Mouse (Mus musculus): ENCODE data around the gene Fblim1. TPM values are rescaled to one million over a fixed set of nuclear protein-coding genes. Genes with fewer than 3 reads are reported as not detected.

Fblim1 gene
- total RNA-seq, 2 experiments from 2014 or later: 24.9 to 32.1 TPM

DNA sequence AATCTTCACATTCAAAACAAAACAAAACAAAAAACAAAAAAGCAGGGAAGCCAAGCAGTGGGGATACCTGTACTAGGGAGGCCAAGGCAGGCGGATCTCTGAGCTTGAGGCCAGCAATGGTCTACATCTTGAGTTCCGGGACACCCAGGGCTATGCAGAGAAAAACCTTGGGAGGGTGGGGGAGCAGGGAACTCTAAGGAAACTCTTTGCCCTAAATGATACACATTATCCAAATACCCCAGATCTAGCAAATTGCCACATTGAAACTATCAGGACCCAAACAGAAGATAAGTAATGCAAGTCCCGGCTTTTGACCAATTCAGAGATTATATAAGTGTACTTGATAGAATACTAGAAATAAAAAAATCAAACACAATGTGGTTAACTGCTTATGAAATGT, 62.3 kb downstream of the Fblim1 start:
- no peak for DNase-seq (ENCODE audit: low spot score in 2 of 2)

DNA sequence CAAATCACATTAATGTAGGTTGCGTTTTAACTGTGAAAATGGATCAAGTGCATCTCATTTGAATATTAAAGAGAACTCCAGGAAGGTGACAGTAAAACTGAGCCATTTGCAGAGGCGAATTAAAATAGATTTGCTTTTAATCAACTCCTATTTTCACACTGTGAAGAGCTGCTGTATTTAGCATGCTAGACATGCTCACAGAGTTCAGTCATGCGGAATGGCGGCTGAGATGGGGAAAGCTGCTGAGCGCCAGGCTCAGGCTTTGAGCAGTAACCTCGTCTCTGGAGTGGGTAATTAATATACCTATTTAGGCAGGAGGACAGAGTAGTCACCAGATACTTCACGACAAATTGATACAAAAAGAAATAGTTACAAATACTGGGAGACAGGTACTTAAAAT, 64.0 kb downstream of the Fblim1 start:
- DNase-seq (ENCODE audit: low spot score in 2 of 2): no peak

DNA sequence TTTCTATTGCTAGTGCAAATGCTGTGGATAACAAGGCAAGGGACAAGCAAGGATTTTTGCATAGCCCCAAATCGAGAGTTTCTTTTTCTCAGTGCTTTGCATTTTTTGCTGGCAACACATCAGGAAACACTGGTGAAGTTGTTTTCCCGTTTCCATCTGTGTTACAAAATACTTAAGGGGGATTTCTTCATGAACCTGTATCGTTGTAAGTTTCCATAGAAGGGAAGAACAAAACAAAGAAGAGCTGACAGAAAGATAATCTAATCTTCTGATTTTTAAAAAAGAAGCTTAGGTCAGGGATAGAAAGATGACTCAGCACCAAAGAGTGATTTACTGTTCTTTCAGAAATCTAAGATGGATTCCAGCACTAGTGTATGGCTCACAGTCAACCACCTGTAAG, 65.1 kb downstream of the Fblim1 start:
- DNase-seq (ENCODE audit: low spot score in 2 of 2): no peak

DNA sequence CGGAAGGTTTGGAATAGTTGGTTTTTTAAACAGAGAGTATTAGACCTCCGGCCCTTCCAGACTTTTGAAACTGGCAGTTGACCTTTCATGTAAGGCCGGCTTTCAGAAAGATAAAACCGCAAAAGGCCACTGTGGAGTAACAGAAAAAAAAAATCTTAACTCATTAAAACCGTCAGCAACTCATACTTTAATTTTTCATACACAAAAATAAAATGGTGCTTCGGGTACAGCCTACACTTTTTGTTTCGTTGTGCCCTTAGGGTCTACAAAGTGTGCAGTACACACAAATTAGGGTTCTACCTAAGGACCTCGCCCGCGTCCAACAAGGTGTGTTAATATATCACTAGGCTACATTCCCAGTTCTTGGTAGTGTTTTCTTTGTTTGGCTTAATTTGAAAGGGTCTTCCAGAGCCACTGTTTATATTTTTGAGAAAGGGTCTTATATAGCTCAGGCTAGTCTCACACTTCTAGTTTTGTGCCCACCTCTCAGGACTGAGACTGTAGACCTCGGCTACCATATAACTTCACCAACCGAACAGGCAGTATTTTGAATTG, 66.6 kb downstream of the Fblim1 start:
- DNase-seq (ENCODE audit: low spot score in 2 of 2): no peak

DNA sequence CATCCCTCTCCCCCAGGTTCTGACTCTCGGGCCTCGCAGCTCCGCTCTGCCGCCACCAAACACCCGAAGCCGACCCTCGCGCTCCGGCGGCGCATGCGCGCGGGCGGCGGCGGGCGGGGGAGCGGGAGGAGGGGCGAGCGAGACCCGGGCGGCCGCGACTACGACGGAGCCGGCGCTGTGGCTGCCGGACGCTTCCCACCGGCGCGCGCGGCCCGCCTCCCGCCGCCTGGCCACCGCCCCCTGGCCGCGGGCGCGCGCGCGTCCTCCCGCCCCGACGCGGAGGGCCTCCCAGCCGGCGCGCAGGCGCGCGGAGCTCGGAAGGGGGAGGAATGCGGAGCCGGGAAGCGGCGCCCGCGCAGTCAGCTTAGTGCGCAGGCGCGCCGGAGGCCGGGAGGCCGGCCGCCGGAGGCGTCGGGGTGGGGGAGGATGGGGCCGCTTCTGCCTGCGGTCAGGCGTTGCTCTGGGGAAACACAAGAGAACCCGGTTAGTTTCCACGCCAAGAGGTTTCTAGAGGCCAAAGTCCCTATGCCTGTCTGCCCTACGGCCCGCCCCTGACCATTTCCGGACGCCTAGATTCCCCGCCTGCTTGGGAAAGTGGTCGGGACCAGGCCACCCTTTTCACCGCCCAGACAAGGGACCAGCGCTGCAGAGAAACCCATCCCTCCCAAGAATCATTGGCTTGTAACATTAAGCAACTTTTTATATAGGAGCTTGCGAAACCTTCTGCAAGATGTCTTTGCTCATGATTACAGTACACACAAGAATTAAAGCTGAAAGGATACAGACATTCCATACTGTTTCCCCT, 67.3 kb downstream of the Fblim1 start, which contains the start of gene Spen:
Spen (minus strand) TSS at position 190 of the 805 bp plus-strand sequence.
- DNase-seq (ENCODE audit: low spot score in 2 of 2): peak; percentile 88

DNA sequence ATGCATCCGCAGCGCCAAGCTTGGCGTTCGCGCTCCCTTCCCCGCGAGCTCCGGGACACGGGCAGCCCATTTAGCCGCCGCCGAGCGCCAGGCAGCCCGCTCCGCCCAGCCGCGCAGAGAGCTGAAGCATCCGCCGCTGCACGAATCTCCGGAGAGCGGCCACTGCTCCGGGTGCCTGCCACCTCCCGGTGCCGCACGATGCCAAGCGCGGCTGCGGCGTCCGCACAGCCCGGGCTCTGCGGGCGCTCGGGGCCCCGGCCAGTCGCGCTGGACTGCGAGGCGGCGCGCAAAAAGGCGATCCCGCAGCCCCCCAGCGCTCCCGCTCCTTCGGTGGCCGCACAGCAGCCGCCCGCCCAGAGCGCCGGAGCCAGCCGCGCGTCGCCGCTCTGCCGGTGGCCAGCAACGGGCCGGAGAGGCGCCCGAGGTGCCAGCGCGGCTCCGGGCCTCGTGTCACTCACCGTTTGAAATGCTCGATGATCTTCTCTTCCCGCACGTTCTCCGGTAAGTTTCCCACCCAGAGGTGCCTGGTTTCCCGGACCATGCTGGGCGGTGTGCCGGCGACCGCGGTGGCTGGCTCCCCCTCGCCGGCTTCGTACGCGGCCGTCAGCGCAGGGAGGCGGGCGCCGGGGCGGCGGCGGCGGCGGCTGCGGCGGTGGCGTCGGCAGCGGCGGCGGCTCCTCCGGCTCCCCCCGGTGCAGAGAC, 68.0 kb downstream of the Fblim1 start:
- DNase-seq (ENCODE audit: low spot score in 2 of 2): peak in 1 of 2 experiments; percentile 16

DNA sequence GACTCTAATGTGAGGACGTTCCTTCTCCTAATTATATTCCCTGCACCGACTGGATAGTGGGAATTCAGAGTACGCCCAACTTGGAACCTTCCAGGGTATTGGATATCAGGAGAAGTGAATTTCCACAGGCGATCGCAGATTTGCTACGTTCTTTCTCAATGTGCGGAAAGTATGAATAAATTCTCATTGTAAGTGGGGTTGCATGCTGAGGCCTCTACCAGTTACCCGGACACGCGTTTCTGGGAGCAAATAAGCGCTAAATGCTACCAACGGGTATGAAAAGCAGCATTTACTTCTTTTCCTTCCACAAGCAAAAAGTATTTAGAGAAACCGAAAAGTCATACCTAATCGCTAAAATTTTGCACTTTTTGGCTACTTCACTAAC, 68.7 kb downstream of the Fblim1 start:
- no peak for DNase-seq (ENCODE audit: low spot score in 2 of 2)

DNA sequence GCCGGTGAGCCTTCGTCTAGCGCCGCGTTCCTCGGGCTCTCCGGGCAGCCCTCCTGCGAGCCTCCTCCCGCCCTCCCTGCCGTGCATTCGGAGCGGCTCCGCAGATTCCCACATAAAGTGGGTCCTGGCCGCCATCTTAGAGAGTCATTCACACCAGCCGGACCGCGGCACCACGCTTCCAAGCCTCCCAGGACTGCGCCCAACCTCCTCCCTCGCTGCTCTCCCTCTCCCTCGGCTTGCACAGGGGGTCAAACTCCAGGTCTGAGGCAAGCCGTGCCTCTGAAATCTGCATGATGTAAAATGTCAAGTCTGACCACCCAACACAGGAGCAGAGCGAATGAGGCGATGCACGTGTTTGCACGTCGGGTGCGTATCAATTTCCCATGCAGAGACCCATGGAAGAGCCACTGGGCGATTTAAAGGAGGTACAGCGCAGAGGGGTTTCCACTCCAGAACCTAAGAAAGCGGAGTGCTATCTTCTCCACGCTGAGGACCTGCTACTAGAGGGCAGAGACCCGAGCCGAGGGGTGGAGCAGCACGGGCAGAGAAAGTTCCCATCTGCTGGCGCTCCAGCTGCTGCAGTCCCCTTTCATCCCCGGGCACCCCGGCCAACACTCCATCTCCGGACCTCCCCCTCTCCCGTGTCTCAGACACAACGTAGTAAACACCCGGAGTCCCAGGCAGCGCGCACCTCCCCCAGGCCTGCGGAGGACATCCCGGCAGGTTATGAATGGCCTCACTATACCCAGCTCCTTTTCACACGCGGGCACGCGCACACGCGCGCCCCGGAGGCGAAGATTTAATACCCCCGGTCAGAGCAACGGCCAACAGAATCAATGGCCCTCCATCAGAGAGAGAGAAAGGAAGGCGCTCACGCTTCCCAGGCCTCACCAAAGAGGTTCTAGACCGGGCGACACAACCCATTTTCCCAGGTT, 69.3 kb downstream of the Fblim1 start:
- DNase-seq (ENCODE audit: low spot score in 2 of 2): peak; percentile 41 to 46

DNA sequence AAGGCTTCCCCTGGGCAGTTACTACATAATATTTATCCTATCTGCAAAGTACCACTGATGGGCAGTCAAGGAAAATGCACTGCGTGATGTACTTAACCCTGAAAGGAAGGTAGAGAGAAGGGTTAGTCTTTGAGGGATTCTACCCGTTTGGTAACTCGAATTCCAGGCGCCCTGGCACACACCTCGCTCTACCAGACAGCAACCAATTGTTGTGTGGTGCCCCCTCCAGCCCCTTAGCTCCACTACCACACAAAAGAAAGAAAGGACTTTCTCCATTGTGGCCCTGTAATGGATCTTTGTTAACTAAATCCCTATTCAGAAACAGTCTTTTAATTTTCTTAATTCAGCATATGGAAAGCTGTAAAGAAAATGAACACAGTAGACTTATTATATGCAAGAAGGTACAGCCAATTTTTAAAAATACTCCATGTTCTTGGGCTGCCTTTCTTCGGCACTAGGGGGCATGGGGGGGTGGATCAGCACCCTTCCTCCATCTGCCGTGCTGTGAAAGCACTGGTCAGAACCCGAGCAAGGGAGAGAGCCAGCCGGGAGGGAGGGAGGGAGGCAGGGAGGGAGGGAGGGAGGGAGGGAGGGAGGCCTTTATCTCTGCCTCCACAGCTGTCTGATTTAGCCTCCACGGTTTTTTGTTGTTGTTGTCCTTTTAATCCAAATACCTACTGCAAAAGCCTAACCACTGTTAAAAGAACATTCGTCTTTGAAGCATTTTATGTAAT, 70.8 kb downstream of the Fblim1 start:
- DNase-seq (ENCODE audit: low spot score in 2 of 2): no peak

DNA sequence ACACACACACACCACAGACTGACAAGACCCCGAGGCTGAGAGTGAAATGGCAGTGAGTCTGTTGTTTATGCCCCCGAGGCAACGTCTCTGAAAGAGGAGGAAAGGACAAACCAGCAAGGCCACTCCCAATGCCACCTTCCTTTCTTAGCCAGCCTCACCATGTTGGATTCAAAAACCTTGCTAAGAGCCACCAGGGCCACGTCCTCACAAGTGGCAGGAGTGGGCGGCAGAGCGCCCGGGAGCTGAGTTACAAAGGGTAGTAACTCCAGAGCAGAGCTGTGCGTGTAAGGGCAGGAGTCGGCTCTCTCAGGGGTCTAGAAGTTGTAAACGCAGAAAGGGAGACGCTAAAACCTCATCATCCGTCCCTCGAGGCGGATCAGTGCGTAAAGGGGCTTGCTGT, 74.9 kb downstream of the Fblim1 start:
- no peak for DNase-seq (ENCODE audit: low spot score in 2 of 2)

DNA sequence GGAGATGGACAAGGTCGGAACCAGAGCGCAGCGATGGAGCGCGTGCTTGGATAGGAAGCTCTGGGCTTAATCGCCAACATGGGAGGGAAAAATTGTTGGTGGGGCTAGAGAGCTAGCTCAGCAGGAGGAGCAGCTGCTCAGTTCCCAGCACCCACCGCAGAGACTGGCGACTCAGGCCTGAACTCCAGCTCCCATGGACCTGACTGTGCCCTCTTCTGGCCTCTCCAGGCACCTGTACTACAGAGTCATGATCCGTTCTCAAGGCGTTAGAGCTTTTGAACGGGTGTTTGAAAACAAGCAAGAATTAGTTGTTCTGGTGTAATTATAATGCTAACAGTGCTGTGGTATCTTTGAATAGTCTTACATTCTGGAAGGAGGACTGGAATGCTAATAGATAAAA, 77.0 kb downstream of the Fblim1 start:
- no peak for DNase-seq (ENCODE audit: low spot score in 2 of 2)

DNA sequence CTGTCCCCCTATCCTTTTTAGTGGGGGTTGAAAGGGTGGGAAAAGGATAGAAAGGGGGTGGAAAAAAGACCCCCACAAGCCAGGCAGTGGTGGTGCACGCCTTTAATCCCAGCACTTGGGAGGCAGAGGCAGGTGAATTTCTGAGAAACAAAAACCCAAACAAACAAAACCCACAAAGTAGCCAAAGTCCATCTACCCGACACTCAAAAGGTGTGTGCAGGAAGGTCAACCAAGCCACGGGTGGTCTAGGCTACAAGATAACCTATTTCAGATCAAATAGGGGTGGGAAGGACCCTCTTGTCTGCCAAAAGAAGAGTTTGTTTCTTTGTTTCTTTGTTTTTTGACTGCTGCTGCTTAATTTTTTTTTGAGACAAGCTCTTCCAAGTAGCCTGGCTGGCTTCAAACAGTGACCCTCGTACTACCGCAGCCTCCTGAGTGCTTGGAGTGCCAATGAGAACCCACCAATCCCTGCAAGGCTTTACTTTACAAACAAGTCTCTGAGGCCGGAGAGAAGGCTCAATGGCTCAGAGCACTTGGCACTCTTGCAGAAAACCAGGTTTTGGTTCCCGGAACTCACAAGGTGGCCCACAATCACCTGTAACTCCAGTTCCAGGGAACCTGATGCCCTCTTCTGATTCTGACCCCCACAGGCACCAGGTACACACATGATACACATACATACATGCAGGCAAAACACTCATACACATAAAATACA, 78.8 kb downstream of the Fblim1 start:
- no peak for DNase-seq (ENCODE audit: low spot score in 2 of 2)

Other genes with a start within 250 kb of the Fblim1 start
- gene Fam131c, start 237.9 kb downstream of the Fblim1 start, total RNA-seq (2021): 1 to 10 TPM; 1.9 to 3.0 TPM
- 1 to 10 TPM in 1 of 2 experiments, not detected in 1; 2.3 TPM for gene Clcnka, start 207.4 kb downstream of the Fblim1 start, total RNA-seq (2021)
- gene Clcnkb, start 190.1 kb downstream of the Fblim1 start, total RNA-seq (2021): 10 to 100 TPM in 1 of 2 experiments, 1 to 10 TPM in 1; 1.0 to 24.8 TPM
- 1 to 10 TPM; 2.9 to 9.6 TPM for gene Hspb7, start 185.3 kb downstream of the Fblim1 start, total RNA-seq (2021)
- gene Srarp, start 170.0 kb downstream of the Fblim1 start, total RNA-seq (2021): not detected
- gene Zbtb17, start 161.4 kb downstream of the Fblim1 start, total RNA-seq (2021): 10 to 100 TPM; 21.6 to 24.9 TPM
- gene Spen, start 67.5 kb downstream of the Fblim1 start, total RNA-seq (2021): 10 to 100 TPM; 57.4 to 67.8 TPM
- 1 to 10 TPM; 3.7 to 3.8 TPM for gene Tmem82, start 12.5 kb upstream of the Fblim1 start, total RNA-seq (2021)
- 1 to 10 TPM; 7.4 to 9.5 TPM for gene Slc25a34, start 17.7 kb upstream of the Fblim1 start, total RNA-seq (2021)
- gene Plekhm2, start 58.8 kb upstream of the Fblim1 start, total RNA-seq (2021): 10 to 100 TPM; 55.5 to 60.5 TPM
- gene Rsc1a1, start 79.5 kb upstream of the Fblim1 start, total RNA-seq (2021): not detected
- gene Ddi2, start 117.3 kb upstream of the Fblim1 start, total RNA-seq (2021): 10 to 100 TPM; 51.8 to 56.0 TPM
- 10 to 100 TPM in 1 of 2 experiments, 1 to 10 TPM in 1; 4.9 to 13.6 TPM for gene Agmat, start 140.6 kb upstream of the Fblim1 start, total RNA-seq (2021)
- 10 to 100 TPM; 19.8 to 20.1 TPM for gene Dnajc16, start 184.8 kb upstream of the Fblim1 start, total RNA-seq (2021)
- gene Casp9, start 187.5 kb upstream of the Fblim1 start, total RNA-seq (2021): 10 to 100 TPM; 31.5 to 32.4 TPM
- 1,000 to 10,000 TPM in 1 of 2 experiments, under 1 TPM in 1; 0.56 to 1,571 TPM for gene Cela2a, start 220.1 kb upstream of the Fblim1 start, total RNA-seq (2021)
- gene Ctrc, start 240.3 kb upstream of the Fblim1 start, total RNA-seq (2021): 10 to 100 TPM in 1 of 2 experiments, not detected in 1; 54.8 TPM